Mouse (Mus musculus) monocyte, adult 5-6 weeks (primary cell): ENCODE results near the gene Ncor2. TPM values are rescaled to one million over a fixed set of nuclear protein-coding genes. Genes with fewer than 3 reads are reported as not detected.

Experiments
- ATAC-seq: fragments of 153-309, 156-312 bp; replicated peaks from 2 replicates; pipeline ENCODE4 v1.8.0; 2017; ENCODE audit warnings: mild to moderate bottlenecking; ENCODE audit not compliant: low TSS enrichment, insufficient number of reproducible peaks, severe bottlenecking, poor library complexity, low FRiP score
- total RNA-seq: library from RNA; stranded (forward); fragments of 200-1000, 200-491, 200-594 nt; gene quantifications from 3 replicates; pipeline ENCODE4 v1.2.3, GENCODE M21; 2017

The Ncor2 gene
- total RNA-seq, 1 experiment from 2014 or later, result 14.4 TPM

- ATAC-seq, result no peak
Measured at GRCm38 (mm10) chr5:125019099-125019498, 159.9 kb downstream of the Ncor2 start.

GRCm38 (mm10) chr5:125017332-125017731, 161.7 kb downstream of the Ncor2 start:
- ATAC-seq, result no peak

- ATAC-seq, result no peak
Measured at GRCm38 (mm10) chr5:125016421-125017242, 162.4 kb downstream of the Ncor2 start.

GRCm38 (mm10) chr5:125015576-125015975, 163.4 kb downstream of the Ncor2 start:
- no peak for ATAC-seq

- no peak for ATAC-seq
Measured at GRCm38 (mm10) chr5:125015066-125015465, 164.0 kb downstream of the Ncor2 start.

GRCm38 (mm10) chr5:125014497-125014896, 164.5 kb downstream of the Ncor2 start:
- peak; percentile 36 for ATAC-seq

- no peak for ATAC-seq
Measured at GRCm38 (mm10) chr5:125011628-125012027, 167.4 kb downstream of the Ncor2 start.

GRCm38 (mm10) chr5:125011166-125011565, 167.9 kb downstream of the Ncor2 start:
- no peak for ATAC-seq

- ATAC-seq, result no peak
Measured at GRCm38 (mm10) chr5:125006896-125007295, 172.1 kb downstream of the Ncor2 start.

GRCm38 (mm10) chr5:125005871-125006652, 173.0 kb downstream of the Ncor2 start:
- no peak for ATAC-seq

GRCm38 (mm10) chr5:125003873-125004255, 175.2 kb downstream of the Ncor2 start:
- no peak for ATAC-seq

- ATAC-seq, result no peak
Measured at GRCm38 (mm10) chr5:125002969-125003872, 175.8 kb downstream of the Ncor2 start, which contains the start of gene Rflna. TSS of gene Rflna (plus strand) at chr5:125003221.

- no peak for ATAC-seq
Measured at GRCm38 (mm10) chr5:125000756-125001250, 178.2 kb downstream of the Ncor2 start.

- ATAC-seq, result no peak
Measured at GRCm38 (mm10) chr5:124997913-124998312, 181.1 kb downstream of the Ncor2 start.

GRCm38 (mm10) chr5:124996816-124997215, 182.2 kb downstream of the Ncor2 start:
- no peak for ATAC-seq

GRCm38 (mm10) chr5:124992891-124993290, 186.1 kb downstream of the Ncor2 start:
- no peak for ATAC-seq

- no peak for ATAC-seq
Measured at GRCm38 (mm10) chr5:124992323-124992722, 186.7 kb downstream of the Ncor2 start.

- no peak for ATAC-seq
Measured at GRCm38 (mm10) chr5:124989724-124990123, 189.3 kb downstream of the Ncor2 start.

- ATAC-seq, result no peak
Measured at GRCm38 (mm10) chr5:124986656-124987055, 192.4 kb downstream of the Ncor2 start.
